Mouse (Mus musculus): ENCODE results near the gene Pmpcb. TPM values are rescaled to one million over a fixed set of nuclear protein-coding genes. Genes with fewer than 3 reads are reported as not detected.
A peak's percentile ranks its signal among the peaks of the same experiment; 100 is the strongest.

Gene Pmpcb
- polyA plus RNA-seq, 1 experiment, result 59.1 TPM

DNA sequence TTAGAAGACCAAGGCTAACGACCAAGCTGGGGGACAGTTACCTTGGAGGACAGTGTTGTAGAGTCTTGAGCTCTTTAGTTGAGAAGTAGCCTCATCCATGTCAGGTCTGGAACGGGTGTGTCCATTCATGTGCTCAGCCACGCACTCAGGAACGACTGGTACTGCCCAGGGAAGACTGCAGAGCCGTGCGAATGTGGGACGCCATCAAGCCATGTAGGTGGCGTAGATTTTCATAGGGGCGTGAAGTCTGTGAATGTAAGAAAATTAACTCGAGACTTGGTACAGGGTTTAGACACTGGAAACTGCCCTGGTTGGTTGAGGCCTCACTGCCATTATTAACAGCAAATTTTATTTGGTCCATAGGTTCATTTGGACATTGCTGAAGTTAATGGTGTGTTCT is 6.7 kb downstream of the Pmpcb start:
- H3K4me3 ChIP-seq (ENCODE audit: insufficient read depth, low read length), result no peak overlapping the region
- TF ChIP-seq POLR2A (IDR thresholded peaks at IDR 0.05; ENCODE audit: extremely low read depth, insufficient read depth, low read length) (no peak), CTCF (IDR thresholded peaks at IDR 0.05; ENCODE audit: extremely low read depth, insufficient read depth, low read length) (no peak)
- H3K27ac ChIP-seq (ENCODE audit: insufficient read depth, low read length), result no peak overlapping the region
- no peaks in the 10 kb centered on the region; the same call in 1 of the 2 replicates for H3K4me1 ChIP-seq (ENCODE audit: control insufficient read depth, insufficient read depth, low read length)

DNA sequence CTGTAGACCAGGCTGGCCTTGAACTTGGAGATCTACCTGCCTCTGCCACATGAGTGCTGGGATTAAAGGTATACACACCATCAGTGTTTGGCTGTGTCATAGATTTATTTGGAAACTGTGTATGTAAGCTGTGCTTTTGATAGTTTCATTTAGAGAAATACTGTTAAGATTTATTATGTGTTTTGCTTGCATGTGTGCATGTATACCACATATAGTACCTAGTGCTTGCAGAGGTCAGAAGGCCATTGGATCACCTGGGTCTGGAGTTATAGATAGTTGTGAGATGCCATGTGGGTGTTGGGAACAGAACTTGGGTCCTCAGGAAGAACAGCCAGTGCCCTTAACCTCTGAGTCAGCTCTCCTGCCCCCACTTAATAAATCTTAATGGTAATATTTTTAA is 7.7 kb downstream of the Pmpcb start:
- Histone ChIP-seq H3K4me1 (ENCODE audit: control insufficient read depth, insufficient read depth, low read length) (no peaks in the 10 kb centered on the region; the same call in 1 of the 2 replicates), H3K27ac (ENCODE audit: insufficient read depth, low read length) (no peak overlapping the region), H3K4me3 (ENCODE audit: insufficient read depth, low read length) (no peak overlapping the region)
- TF ChIP-seq CTCF (IDR thresholded peaks at IDR 0.05; ENCODE audit: extremely low read depth, insufficient read depth, low read length) (no peak), POLR2A (IDR thresholded peaks at IDR 0.05; ENCODE audit: extremely low read depth, insufficient read depth, low read length) (no peak)

- TF ChIP-seq CTCF (IDR thresholded peaks at IDR 0.05; ENCODE audit: extremely low read depth, insufficient read depth, low read length) (no peak), POLR2A (IDR thresholded peaks at IDR 0.05; ENCODE audit: extremely low read depth, insufficient read depth, low read length) (no peak)
- Histone ChIP-seq H3K4me3 (ENCODE audit: insufficient read depth, low read length) (no peak overlapping the region), H3K27ac (ENCODE audit: insufficient read depth, low read length) (no peak overlapping the region), H3K4me1 (ENCODE audit: control insufficient read depth, insufficient read depth, low read length) (no peaks in the 10 kb centered on the region; the same call in 1 of the 2 replicates)
Measured at GRCm38 (mm10) chr5:21745966-21746365, 9.0 kb downstream of the Pmpcb start.

- Histone ChIP-seq H3K27ac (ENCODE audit: insufficient read depth, low read length) (no peak overlapping the region), H3K4me3 (ENCODE audit: insufficient read depth, low read length) (no peak overlapping the region), H3K4me1 (ENCODE audit: control insufficient read depth, insufficient read depth, low read length) (peaks cover 2% of the 10 kb centered on the region; the same call in 1 of the 2 replicates)
- TF ChIP-seq CTCF (IDR thresholded peaks at IDR 0.05; ENCODE audit: extremely low read depth, insufficient read depth, low read length) (no peak), POLR2A (IDR thresholded peaks at IDR 0.05; ENCODE audit: extremely low read depth, insufficient read depth, low read length) (no peak)
Measured at GRCm38 (mm10) chr5:21768506-21768905, 31.6 kb downstream of the Pmpcb start.

GRCm38 (mm10) chr5:21769841-21770240 is 32.9 kb downstream of the Pmpcb start:
- Histone ChIP-seq H3K4me3 (ENCODE audit: insufficient read depth, low read length) (no peak overlapping the region), H3K4me1 (ENCODE audit: control insufficient read depth, insufficient read depth, low read length) (peaks cover 2% of the 10 kb centered on the region; the same call in 1 of the 2 replicates), H3K27ac (ENCODE audit: insufficient read depth, low read length) (no peak overlapping the region)
- TF ChIP-seq CTCF (IDR thresholded peaks at IDR 0.05; ENCODE audit: extremely low read depth, insufficient read depth, low read length) (no peak), POLR2A (IDR thresholded peaks at IDR 0.05; ENCODE audit: extremely low read depth, insufficient read depth, low read length) (no peak)

- H3K4me1 ChIP-seq (ENCODE audit: control insufficient read depth, insufficient read depth, low read length), result no peaks in the 10 kb centered on the region
- TF ChIP-seq CTCF (IDR thresholded peaks at IDR 0.05; ENCODE audit: extremely low read depth, insufficient read depth, low read length), result no peak
- TF ChIP-seq POLR2A (IDR thresholded peaks at IDR 0.05; ENCODE audit: extremely low read depth, insufficient read depth, low read length), result no peak
- no peak overlapping the region for H3K27ac ChIP-seq (ENCODE audit: insufficient read depth, low read length)
- no peak overlapping the region for H3K4me3 ChIP-seq (ENCODE audit: insufficient read depth, low read length)
Measured at GRCm38 (mm10) chr5:21776491-21776890, 39.5 kb downstream of the Pmpcb start.

GRCm38 (mm10) chr5:21784161-21785052 is 47.5 kb downstream of the Pmpcb start:
- peaks cover 7% of the 10 kb centered on the region for H3K4me1 ChIP-seq (ENCODE audit: control insufficient read depth, insufficient read depth, low read length)
- peak overlapping the region; percentile 93 for H3K4me3 ChIP-seq (ENCODE audit: insufficient read depth, low read length)
- no peak for TF ChIP-seq POLR2A (IDR thresholded peaks at IDR 0.05; ENCODE audit: extremely low read depth, insufficient read depth, low read length)
- TF ChIP-seq CTCF (IDR thresholded peaks at IDR 0.05; ENCODE audit: extremely low read depth, insufficient read depth, low read length), result no peak
- H3K27ac ChIP-seq (ENCODE audit: insufficient read depth, low read length), result peak overlapping the region; percentile 84; the same call in 1 of the 2 replicates

GRCm38 (mm10) chr5:21785053-21785452 is 48.1 kb downstream of the Pmpcb start, which contains the start of the genes Dnajc2 and Psmc2:
TSS of gene Dnajc2 (minus strand) at chr5:21785251.
TSS of gene Psmc2 (plus strand) at chr5:21785283.
- peak within 1 kb of the TSS; percentile 84; the same call in 1 of the 2 replicates for H3K27ac ChIP-seq (ENCODE audit: insufficient read depth, low read length)
- peaks cover 7% of the 10 kb centered on the region for H3K4me1 ChIP-seq (ENCODE audit: control insufficient read depth, insufficient read depth, low read length)
- TF ChIP-seq CTCF (IDR thresholded peaks at IDR 0.05; ENCODE audit: extremely low read depth, insufficient read depth, low read length) (no peak), POLR2A (IDR thresholded peaks at IDR 0.05; ENCODE audit: extremely low read depth, insufficient read depth, low read length) (peak; percentile 38; the same call in 1 of the 2 replicates)
- peak within 1 kb of the TSS; percentile 93 for H3K4me3 ChIP-seq (ENCODE audit: insufficient read depth, low read length)

GRCm38 (mm10) chr5:21785776-21786175 is 48.8 kb downstream of the Pmpcb start:
- Histone ChIP-seq H3K4me1 (ENCODE audit: control insufficient read depth, insufficient read depth, low read length) (peaks cover 7% of the 10 kb centered on the region), H3K4me3 (ENCODE audit: insufficient read depth, low read length) (no peak overlapping the region; the same call in 1 of the 2 replicates), H3K27ac (ENCODE audit: insufficient read depth, low read length) (no peak overlapping the region)
- TF ChIP-seq CTCF (IDR thresholded peaks at IDR 0.05; ENCODE audit: extremely low read depth, insufficient read depth, low read length) (no peak), POLR2A (IDR thresholded peaks at IDR 0.05; ENCODE audit: extremely low read depth, insufficient read depth, low read length) (no peak)

All from cortical plate, adult 2 months (tissue).